Mouse (Mus musculus) v-Abl transformed pro-B cells (cell line): Measurements from ENCODE around the gene Polr2h.

Experiments used
- in situ Hi-C, 2 experiments: fragments of 400-800 bp; cut with MboI; formaldehyde crosslinking; loops; one replicate each; pipeline ENCODE4 v1.15.1; 2025; ENCODE audit not compliant: unreplicated experiment in 2 of 2

The Polr2h gene

DNA sequence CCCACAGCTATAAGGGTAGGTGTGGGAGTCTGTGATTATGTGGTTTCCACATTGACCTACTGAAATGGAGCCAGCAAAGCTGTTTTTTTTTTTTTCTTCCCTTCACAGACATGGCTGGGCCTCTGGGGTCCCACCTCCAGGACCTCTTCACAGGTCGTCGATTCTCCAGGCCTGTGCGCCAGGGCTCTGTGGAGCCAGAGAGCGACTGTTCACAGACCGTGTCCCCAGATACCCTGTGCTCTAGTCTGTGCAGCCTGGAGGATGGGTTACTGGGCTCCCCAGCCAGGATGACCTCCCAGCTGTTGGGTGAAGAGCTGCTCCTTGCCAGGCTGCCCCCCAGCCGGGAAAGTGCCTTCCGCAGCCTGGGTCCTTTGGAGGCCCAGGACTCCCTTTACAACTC is 16.1 kb upstream of the Polr2h start:
- in situ Hi-C loops, result loop anchor here (10.0 to 25.0 kb wide), 5 partner anchors 486 to 1561 kb away; partner anchors contain the start of genes Senp2 (in 1 of the 2) and Tra2b (in 1 of the 2)

DNA sequence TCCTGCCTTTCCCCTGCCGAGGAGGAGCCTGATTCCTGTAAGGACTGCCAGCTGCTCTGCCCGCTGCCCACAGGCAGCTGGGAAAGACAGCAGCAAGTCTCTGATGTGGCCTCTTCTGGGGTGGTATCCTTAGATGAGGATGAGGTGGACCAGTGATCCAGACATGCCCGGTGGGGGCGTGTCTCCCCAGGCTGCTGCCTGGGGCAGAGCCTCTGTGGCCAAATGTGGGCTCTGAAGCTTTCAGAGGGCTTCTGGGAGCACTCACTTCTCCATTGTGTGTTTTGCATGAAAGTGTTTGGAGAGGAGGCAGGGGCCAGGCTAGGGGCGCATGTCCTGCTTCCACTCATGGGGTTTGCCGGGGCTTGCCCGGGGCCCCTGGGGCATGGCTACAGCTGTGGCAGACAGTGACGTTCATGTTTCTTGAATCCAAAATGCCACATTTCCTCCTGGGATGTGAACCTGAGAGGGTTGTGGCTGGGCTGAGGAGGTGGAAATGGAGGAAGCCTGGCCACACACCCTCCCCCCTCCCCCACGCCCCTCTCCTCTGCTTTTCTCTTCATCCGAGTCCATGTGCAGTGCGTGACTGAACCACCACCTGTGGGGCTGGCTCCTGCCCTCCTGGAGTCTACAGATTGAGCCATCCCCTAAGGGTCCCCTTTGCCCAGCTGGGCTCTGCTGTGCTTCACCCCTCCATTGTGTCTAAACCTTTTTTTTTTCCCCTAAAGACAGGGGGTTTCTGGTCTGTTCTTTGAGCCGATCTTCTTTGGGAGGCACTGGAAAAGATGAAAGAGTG is 15.5 kb upstream of the Polr2h start:
- in situ Hi-C loops, result loop anchor here (10.0 to 25.0 kb wide), 5 partner anchors 485 to 1560 kb away; partner anchors contain the start of genes Senp2 (in 1 of the 2) and Tra2b (in 1 of the 2)

DNA sequence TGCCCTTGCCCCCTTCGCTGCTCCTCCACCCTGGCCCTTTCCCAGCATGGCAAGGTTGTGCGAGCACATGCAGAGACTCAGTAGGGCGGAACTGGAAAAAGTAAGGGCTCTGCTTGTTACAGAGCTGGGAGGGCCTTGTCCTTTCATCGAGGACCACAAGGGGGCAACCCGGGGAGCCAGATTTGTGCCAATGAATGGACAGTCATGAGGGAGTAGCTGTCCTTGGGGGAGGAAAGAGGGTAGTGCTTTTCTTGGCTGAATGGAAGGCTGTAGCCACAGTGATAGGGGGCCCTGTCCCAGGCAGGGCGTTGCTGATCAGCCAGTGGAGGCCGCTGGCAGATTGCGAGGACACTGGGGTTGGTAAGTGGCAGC is 15.0 kb upstream of the Polr2h start:
- in situ Hi-C loops, result loop anchor here (10.0 to 25.0 kb wide), 5 partner anchors 485 to 1560 kb away; partner anchors contain the start of genes Senp2 (in 1 of the 2) and Tra2b (in 1 of the 2)

DNA sequence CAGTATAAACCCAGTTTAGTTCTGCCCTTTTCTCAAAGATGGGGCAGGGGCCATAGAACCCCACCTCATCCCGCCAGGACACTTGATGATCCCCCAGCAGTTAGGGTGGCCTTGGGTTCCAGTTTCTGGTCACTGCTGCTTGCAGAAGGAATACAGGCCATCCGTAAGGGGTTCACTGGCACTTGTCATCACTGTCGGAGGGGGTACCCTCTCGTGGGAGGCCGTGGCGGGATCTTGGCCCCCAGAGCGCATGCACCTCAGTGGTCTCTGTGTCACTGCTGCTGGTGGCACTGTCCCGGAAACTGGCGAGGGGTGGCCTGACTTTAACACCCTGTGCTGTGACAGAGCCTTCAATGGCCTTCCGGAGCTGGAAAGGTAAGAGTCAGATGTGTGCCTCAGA is 14.4 kb upstream of the Polr2h start:
- in situ Hi-C loops, result loop anchor here (10.0 to 25.0 kb wide), 5 partner anchors 484 to 1559 kb away; partner anchors contain the start of genes Senp2 (in 1 of the 2) and Tra2b (in 1 of the 2)

DNA sequence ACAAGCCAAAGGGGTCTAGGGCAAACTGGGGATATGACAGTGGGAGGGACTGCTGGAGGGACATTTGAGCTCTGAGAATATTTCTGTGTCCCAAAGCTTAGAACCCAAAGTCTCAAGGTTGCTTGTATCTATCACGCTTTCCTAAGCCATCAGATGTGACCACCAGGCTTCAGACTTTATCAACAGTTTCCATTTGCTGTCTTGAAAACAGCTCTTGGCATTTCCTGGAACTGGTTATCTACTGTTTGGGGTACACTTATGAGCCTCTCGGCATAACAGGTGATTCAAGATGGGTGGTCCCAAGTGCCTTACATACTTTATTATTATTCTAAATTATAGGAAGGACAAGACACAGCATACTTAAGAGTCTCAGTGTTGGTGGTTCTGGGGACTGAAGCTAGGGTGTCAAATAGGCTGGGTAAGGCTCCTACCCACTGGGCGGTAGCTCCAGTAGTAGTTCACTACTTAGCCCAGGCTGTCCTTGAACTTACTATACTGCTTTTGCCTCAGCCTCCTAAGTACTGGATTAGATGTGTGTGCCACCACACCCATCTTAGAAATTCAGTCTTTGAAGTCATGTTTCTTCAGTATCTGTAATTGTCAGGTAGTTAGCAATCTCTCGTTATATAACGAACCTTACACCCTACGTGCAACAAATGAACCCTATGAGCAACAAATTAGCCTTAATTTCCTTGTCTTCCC is 13.6 kb upstream of the Polr2h start:
- in situ Hi-C loops, result loop anchor here (10.0 to 25.0 kb wide), 5 partner anchors 483 to 1558 kb away; partner anchors contain the start of genes Senp2 (in 1 of the 2) and Tra2b (in 1 of the 2)

DNA sequence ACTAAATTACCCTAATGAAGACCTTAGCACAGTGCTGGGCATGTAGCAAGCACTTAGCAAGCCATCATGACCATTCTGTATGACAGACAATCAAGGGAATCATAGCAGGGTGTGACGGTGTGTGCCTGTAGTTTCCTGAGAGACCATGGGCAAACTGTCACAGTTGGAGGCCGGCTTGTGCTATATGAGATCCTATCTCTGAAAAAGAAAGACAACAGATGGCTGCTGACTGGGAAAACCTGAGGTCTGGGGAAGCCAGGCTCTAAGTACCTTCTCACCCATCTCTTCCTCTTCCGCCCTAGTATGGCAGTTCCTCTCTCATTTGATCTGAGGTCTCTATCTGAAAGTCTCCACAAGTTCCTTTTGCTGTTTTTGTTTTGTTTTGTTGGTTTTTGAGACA is 11.7 kb upstream of the Polr2h start:
- in situ Hi-C loops, result loop anchor here (10.0 to 25.0 kb wide), 5 partner anchors 482 to 1557 kb away; partner anchors contain the start of genes Senp2 (in 1 of the 2) and Tra2b (in 1 of the 2)

DNA sequence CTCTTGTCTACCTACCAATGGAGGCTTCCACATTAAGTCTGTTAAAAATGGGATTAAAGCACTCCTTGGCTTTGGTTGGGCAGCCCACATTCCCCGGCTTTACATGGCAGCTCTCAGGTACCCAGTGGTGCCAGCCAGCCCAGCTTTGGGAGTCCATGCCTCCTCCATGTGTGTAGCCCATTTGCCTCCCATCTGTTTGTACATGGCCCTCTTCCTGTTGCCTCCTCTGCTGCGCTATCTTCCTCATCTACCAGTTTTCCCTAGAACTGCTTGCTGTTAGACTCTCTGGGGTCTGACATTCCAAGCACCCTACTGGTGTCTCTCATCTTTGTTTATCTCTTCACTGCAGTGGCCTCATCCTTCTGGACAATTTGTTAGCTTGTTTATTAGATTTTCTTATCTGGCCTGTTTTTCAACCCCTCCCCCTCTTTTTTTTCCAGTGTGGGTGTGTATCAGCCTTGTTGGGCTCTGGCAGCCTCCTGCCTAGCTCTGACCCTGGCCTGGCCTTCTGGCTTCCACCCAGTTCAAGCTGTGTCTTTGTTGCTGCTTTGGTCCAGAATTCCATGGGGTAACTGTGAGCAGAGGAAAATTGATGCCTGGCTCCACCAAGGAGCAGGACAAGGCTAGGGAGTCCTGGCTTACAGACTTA is 10.9 kb upstream of the Polr2h start:
- in situ Hi-C loops, result loop anchor here (10.0 to 25.0 kb wide), 5 partner anchors 481 to 1556 kb away; partner anchors contain the start of genes Senp2 (in 1 of the 2) and Tra2b (in 1 of the 2)

DNA sequence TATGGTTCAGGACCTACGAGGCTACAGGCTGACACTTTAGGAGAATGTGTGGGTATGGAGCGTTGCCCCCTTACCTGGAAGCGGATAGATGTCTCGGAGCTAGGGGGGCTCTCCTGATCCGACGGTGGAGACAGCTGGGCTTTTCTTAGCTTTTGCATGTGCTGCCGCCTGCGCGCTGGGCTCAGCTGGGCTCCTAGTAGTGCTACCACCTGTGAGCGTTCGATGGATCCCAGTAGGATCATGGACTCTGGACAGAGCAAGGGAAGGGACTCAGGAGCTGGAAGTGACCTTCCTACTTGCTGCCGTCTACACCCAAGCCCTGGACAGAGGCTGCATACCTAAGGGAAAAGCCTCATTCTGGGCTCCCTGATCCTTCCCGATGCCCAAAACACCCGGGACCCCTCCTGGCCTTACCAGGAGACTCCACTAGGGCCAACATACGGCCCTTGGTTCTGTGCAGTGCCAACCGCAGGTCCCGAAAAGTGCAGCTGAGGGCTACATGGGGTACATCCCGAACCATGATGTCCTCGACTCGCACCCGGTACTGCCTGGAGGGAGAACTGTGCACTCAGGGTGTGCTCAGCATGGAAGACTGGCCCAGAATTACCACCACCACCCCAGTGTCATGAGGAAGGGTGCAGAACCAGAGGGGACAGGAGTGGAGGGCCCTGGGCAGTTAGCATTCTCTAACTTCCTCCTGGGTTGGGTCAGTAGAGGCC is 9.1 kb upstream of the Polr2h start:
- in situ Hi-C loops, result loop anchor here (10.0 to 25.0 kb wide), 5 partner anchors 479 to 1554 kb away; partner anchors contain the start of genes Senp2 (in 1 of the 2) and Tra2b (in 1 of the 2)

DNA sequence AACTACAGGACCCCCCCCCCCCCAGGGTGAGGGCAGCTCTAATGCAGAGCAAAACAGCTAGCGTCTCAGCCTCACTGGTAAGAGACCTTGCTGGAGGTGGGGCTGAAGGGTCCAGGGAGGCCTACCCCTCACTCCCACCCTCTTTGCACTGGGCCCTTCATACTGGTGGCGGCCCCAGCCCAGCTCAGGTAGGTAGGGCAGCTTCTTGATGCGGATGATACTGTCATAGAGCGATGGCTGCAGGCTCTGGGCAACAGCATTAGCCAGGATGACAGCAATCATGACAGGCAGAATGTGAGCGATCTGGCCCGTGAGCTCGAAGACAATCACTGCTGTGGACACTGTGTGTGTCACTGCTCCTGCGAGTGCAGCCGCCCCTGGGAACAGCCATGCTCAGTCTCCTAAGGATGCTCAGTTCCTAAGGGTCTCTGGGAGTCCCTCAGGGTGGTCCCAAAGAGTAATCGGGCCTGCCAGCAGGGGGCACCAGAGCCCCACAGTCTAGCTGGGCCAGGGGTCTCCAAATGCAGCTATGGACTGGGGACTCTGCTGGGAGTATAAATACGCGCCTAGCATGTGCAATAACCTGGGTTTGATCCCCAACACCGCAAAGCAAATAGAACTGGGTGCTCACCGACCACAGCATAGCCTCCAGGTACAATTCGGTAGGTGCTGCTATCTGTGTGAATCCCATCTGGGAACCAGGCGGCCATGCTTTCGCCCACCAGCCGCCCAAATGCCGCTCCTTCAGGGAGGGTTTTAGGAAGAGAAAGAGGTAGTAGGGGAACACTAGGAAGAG is 8.3 kb upstream of the Polr2h start:
- in situ Hi-C loops, result loop anchor here (10.0 to 25.0 kb wide), 5 partner anchors 478 to 1553 kb away; partner anchors contain the start of genes Senp2 (in 1 of the 2) and Tra2b (in 1 of the 2)

DNA sequence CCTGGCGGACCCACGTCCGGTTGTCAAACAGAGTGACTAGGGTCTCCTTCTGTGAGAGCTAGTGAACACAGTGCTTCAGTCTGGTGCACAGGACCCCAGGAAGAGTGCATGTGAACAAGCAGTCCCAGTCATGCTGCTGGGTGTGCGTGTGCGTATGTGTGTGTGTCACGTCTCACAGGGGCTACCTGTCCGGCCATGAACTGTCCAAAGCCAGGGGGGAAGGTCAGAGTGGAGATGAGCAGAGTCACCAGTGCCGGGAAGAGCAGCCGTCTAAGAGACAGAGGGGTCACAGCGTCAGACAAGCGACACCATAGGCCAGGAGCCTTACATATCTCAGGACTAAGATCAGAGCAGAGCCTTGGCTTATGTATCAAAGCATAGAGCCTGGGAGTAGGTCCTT is 7.1 kb upstream of the Polr2h start:
- in situ Hi-C loops, result loop anchor here (5.0 to 25.0 kb wide), 6 partner anchors 52 to 1552 kb away; partner anchors contain the start of genes Senp2 (in 1 of the 2) and Tra2b (in 1 of the 2)

DNA sequence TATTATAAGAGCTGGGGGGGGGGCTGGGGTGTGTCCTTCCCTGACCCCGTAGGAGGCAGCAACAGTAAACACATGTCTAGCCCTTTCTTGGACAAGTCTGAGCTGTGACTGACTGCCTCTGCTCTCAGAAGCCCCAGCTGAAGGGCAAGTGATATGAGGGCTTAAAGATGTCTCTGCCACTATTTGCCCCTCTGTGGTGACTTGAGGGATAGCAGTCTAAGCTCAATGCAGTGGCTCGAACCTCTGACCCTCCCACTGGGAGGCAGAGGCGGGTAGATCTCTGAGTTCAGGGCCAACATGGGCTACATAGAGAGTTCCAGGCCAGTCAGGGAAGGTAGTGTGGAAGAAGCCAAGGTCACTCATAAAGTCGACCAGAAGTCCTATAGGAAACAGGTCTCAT is 6.7 kb upstream of the Polr2h start:
- in situ Hi-C loops, result loop anchor here (5.0 to 25.0 kb wide), 6 partner anchors 51 to 1551 kb away; partner anchors contain the start of genes Senp2 (in 1 of the 2) and Tra2b (in 1 of the 2)

DNA sequence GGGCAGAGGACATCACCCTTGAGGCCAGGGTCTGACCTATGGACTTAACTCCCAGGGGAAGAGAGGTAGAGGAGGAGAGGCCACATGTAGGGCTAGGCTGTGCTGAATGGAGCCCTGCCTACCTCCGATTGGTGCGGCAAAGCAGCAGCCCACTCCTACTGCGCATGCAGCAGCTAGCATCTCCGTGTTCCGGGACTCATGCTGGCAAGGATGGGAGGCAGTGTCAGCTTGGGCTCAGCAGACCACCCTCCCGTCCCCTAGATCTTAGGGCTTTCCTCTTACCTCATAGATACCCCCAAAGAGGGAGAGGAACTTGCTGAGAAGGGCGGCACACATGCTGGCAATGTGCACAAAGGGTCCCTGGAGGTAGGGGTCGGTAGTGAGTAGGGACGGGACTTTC is 5.3 kb upstream of the Polr2h start:
- in situ Hi-C loops, result loop anchor here (5.0 to 25.0 kb wide), 6 partner anchors 50 to 1550 kb away; partner anchors contain the start of genes Senp2 (in 1 of the 2) and Tra2b (in 1 of the 2)

DNA sequence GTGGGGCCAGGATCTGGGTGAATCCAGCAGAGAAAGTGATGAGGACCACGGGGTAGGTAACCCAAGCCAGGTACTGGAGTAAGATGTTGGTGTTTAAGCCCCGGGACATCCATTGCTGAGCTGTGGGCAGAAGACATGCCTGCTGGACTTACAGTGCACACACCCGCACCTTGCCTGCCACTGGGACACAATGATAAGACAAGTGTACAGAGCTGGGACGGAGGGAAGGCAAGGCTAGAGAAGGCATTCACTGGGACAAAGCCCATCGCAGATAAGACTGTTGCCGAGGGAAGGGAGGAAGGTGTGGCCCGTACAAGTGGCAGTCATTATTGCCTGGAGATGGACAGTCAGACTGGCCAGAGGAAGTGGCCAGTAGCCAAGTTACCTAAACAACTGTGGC is 4.6 kb upstream of the Polr2h start:
- in situ Hi-C loops, result loop anchor here (5.0 to 25.0 kb wide), 6 partner anchors 49 to 1549 kb away; partner anchors contain the start of genes Senp2 (in 1 of the 2) and Tra2b (in 1 of the 2)

DNA sequence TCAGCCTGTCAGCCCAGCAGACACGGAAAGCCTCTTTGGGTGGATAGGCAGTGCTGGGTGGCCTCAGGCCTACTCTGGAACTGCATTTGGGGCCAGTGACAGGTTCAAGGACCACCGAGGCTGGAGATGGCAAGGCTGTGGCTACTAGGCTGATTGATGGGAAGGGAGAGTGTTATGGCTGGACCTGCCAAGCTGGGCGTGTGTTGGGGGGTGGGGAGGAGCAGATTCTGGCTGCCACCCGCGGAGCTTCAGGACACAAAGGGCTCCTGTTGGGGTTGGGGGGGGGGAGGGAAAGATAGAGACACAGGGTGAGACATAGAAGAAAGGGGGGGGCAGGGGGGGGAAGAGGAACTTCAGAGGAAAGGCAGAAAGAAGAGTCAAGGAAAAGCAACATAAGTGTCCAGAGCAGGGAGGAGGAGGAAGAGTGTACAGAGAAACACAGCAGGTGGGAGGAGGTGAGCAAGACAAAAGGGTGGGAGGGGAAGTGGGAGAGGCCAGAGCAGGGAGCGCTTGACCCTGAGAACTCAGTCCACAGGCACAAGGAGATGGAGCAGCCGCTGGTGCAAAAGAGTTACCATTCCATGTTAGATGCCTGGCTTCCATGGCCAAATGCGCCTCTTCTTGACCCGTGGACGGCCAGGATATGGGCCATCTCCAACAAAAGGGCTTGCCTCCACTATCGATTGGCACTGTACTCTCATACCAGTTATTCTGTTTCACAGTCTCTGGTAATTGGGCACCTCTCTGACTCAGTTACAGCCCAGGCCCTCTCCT is 3.0 kb upstream of the Polr2h start:
- in situ Hi-C loops, result loop anchor here (5.0 to 25.0 kb wide), 6 partner anchors 48 to 1548 kb away; partner anchors contain the start of genes Senp2 (in 1 of the 2) and Tra2b (in 1 of the 2)

DNA sequence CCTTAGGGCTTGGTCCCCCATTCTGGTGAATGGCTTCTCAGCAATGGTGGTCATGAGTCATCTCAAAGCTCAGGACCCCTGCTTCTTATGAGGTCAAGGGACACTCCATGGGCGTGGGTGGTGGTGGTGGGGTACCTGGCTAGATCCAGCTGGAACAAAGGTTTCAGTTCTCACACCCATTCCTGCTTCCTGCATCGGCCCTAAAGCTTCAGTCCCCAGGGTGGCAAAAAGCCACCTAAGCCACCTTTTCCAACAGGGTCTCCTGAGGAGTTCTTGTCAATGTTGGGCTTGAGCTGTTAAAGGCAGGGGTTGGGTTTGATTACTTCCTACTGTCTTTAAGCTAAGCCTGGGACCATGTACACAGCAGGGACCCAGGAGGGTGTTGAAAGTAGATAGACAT is 2.3 kb upstream of the Polr2h start:
- in situ Hi-C loops, result loop anchor here (5.0 to 25.0 kb wide), 6 partner anchors 47 to 1547 kb away; partner anchors contain the start of genes Senp2 (in 1 of the 2) and Tra2b (in 1 of the 2)

DNA sequence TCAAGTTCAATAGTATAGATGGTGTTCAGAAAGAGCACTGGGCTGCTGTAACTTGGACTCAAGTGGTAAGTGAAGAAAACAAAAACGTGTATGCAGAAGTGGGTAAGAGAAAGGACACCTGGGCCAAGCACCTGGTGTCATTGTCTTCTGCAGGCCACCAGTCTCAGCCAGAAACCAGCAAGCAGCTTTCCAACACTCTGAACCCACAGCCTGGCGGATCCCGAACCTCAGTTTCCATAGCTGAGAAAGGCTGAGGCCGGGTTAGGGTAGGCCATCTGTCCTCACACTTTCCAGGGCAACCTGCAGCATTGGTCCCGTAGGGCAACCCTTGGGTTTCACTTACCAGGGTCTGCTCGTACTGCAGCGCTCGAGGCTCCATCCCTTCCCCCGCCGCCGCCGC is 1.9 kb upstream of the Polr2h start:
- in situ Hi-C loops, result loop anchor here (5.0 to 25.0 kb wide), 6 partner anchors 47 to 1547 kb away; partner anchors contain the start of genes Senp2 (in 1 of the 2) and Tra2b (in 1 of the 2)
